Mouse (Mus musculus) effector memory CD4-positive, alpha-beta T cell, adult 7 months (primary cell): ENCODE data around the gene Jmjd6. TPM values are rescaled to one million over a fixed set of nuclear protein-coding genes. Genes with fewer than 3 reads are reported as not detected.

Source experiments
- polyA plus RNA-seq: library from polyadenylated mRNA; unstranded; fragments of 100-300 nt; shearing (Covaris generic); gene quantifications from one replicate; pipeline ENCODE4 v1.2.1, GENCODE M21; 2017

Jmjd6 gene
- polyA plus RNA-seq, result 95.3 TPM

DNA sequence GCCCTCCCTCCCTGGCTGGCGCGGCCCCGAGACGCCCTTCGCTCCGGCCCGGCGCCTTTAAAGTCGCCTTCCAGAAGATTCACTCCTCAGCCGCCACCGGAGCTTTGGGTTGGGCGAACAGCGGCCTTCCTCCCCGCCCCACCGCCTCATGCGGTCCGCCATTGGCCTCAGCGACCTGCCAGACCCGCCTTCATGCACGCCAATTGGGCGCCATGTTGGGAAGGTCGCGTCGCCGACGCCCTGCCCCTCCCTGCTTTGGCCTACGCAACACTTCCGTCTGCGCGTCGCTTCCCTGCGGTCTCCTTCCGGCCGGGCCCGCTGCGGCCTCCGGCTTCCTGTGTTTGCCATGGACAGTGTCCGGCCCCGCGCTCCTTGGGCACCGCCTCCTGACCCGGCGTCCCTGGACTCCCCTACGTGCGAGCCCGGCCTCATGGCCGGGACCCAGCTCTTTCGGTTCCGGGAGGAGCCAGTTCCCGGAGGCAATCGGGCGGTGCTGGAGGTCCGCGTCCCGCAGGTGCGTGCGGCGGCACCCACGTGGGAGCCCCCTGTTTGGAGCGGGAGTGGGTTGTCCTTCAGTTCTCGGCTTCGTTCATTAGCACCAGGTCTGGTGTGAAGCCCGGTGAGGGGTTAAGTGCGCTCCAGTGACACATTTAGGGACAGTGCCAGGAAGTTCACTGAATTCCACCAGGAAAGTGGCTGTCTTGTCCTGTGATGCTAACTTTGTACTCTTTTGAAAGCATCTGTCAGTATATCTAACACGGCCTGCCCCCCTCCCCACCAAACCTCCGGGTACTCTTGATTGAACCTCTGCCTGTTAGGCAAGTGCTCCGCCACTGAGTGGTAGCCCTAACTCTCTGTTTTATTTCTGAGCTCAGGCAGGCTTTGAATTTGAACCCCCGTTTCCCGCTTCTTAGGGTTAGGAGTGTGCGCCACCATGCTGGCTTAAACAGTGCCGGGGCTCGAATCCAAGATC is at the start of gene Jmjd6, which contains the start of gene Mettl23:
Gene Jmjd6 (minus strand): TSS at position 189 of the 973 bp plus-strand sequence.
Gene Mettl23 (plus strand): TSS at position 18 of the 973 bp plus-strand sequence.

DNA sequence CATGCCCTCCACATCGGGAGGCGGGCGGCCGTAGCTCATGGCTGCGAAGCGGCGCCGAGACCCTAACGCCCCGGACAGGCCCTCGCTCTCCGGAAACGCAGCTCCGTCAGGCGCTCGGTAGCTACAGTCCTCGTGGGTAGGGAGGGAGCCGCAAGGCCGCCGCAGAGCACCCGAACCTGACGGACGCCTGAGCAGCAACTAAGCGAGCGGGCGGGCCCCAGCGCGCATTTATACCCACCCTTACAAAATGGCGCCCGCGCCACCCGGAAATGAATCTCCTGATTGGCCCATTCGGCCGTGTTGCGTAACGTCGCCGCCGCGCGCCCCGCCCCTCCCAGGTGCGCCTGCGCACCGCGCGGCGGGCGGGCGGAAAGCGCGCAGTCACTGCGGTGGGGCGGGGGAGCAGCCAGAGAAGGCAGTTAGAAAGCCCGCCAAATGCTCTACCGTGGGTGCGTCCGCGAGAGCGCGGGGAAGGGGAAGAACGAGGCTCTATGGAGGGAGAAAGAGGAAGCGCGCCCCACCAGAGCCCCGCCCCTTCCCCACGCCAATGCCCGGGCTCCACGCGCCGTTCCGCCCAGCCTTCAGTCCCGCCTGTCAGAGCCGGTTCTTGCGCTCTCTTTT is 9.8 kb upstream of the Jmjd6 start, which contains the start of gene Srsf2:
Gene Srsf2 (minus strand): TSS at position 204 of the 621 bp plus-strand sequence.

DNA sequence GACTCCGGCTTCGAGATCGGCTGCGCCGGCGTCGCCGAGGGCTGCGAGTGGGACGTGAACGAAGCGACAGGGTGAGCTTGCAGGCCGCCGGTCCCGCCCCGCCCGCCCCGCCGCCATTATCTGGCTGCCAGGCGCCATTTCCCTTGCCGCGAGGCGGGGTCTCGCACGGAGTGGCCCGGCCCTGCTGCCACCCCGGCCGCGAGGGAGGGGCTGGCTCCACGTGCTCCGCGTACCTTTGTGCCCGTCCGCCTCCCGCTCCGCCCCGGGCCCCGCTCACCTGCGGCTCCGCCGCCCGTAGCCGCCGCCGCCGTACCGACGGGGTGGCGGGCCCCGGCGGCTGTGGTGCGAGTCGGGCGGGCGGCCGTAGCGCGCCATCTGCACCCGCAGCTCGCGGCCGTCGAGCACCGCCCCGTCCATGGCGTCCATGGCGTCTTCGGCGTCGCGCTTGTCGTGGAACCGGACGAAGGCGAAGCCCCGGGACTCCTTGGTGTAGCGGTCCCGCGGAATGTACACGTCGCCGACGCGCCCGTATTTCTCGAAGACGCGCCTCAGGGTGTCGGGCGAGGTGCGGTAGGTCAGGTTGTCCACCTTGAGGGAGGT is 9.1 kb upstream of the Jmjd6 start, which contains the start of gene Mfsd11:
Gene Mfsd11 (plus strand): TSS at position 150 of the 600 bp plus-strand sequence.

DNA sequence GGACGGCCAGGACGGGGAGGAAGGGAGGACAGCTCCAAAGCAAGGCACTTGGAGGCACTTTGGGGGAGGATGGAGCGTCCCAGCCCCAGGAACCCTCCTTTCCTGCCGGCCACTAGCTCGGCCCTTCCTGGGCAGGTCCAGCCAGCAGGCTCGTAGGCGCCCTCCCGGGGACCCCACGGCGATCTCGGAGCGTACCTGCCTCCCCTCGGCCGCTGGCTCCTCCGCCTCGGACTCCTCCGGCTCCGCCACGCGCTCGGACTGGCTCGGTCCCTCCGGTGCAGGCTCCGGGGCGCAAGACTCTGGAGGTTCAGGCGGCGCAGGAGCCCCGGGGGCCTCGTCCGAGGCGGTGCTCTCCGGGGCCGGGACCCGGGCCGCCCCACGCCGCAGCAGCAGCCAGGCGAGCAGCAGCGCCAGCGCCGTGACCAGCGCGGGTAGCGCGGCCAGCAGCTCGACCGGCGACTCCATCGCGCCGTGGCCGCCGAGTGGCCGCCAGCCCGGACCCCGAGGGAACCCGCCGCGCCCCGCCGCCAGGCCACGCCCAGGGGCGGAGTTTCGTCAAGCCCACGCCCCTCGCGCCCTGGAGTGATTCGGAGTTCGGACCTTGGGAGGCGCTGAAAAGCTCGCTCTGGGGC is 15.6 kb downstream of the Jmjd6 start, which contains the start of gene Mxra7:
Gene Mxra7 (minus strand): TSS at position 513 of the 632 bp plus-strand sequence.

Other genes starting within 250 kb of the Jmjd6 start
- gene Rhbdf2, start 216.4 kb downstream of the Jmjd6 start, polyA plus RNA-seq, result 26.2 TPM
- gene Prcd, start 189.9 kb downstream of the Jmjd6 start, polyA plus RNA-seq, result not detected
- not detected for gene Cygb, start 189.1 kb downstream of the Jmjd6 start, polyA plus RNA-seq
- gene St6galnac1, start 67.9 kb downstream of the Jmjd6 start, polyA plus RNA-seq, result 2.9 TPM
- gene Mxra7, start 15.4 kb downstream of the Jmjd6 start, polyA plus RNA-seq, result not detected
- gene Mettl23, start 171 bp downstream of the Jmjd6 start, polyA plus RNA-seq, result 130 TPM
- gene Mfsd11, start 9.0 kb upstream of the Jmjd6 start, polyA plus RNA-seq, result 15.8 TPM
- gene Srsf2, start 9.6 kb upstream of the Jmjd6 start, polyA plus RNA-seq, result 350 TPM
- gene Mgat5b, start 75.4 kb upstream of the Jmjd6 start, polyA plus RNA-seq, result not detected